Mouse (Mus musculus) C2C12 (cell line): ENCODE results near the gene Deaf1. TPM values are rescaled to one million over a fixed set of nuclear protein-coding genes. Genes with fewer than 3 reads are reported as not detected.

Experiments
- H3K27me3 ChIP-seq: one replicate; pipeline ENCODE4 v1.6.1; 2011; ENCODE audit not compliant: control insufficient read depth, insufficient read depth, insufficient read length
- H3K36me3 ChIP-seq: one replicate; pipeline ENCODE4 v1.6.1; 2011; ENCODE audit not compliant: control insufficient read depth, insufficient read depth
- H3K4me3 ChIP-seq: one replicate; pipeline ENCODE4 v1.5.1; 2011; ENCODE audit warnings: mild to moderate bottlenecking, control low read depth; ENCODE audit not compliant: poor library complexity, insufficient read depth, severe bottlenecking
- H3K79me2 ChIP-seq: one replicate; pipeline ENCODE4 v1.6.1; 2011; ENCODE audit not compliant: control insufficient read depth, insufficient read depth
- H3K79me3 ChIP-seq: one replicate; pipeline ENCODE4 v1.6.1; 2011; ENCODE audit warnings: low read depth, control low read depth
- H3ac ChIP-seq: one replicate; pipeline ENCODE3; 2011; ENCODE audit warnings: low read depth; ENCODE audit not compliant: control insufficient read depth, insufficient read length
- CEBPB ChIP-seq: IDR thresholded peaks from one replicate; pipeline ENCODE4 v1.6.1; 2011; ENCODE audit warnings: low read depth, mild to moderate bottlenecking, control low read depth, moderate library complexity
- CTCF ChIP-seq: IDR thresholded peaks from one replicate; pipeline ENCODE4 v1.5.1; 2011; ENCODE audit not compliant: control insufficient read depth, insufficient read depth, insufficient read length
- FOSL1 ChIP-seq: IDR thresholded peaks from one replicate; pipeline ENCODE4 v1.8.0; 2011; ENCODE audit warnings: mild to moderate bottlenecking, low read length; ENCODE audit not compliant: poor library complexity, insufficient read depth, severe bottlenecking
- MAX ChIP-seq: IDR thresholded peaks from one replicate; pipeline ENCODE4 v1.6.1; 2011; ENCODE audit warnings: mild to moderate bottlenecking, control low read depth
- MYOD1 ChIP-seq: IDR thresholded peaks from one replicate; pipeline ENCODE4 v1.6.1; 2011; ENCODE audit warnings: low read depth; ENCODE audit not compliant: control insufficient read depth, insufficient read length
- MYOG ChIP-seq: IDR thresholded peaks from one replicate; pipeline ENCODE4 v1.6.1; 2011; ENCODE audit not compliant: control insufficient read depth, insufficient read length; ENCODE audit errors: extremely low read depth
- USF1 ChIP-seq: IDR thresholded peaks from one replicate; pipeline ENCODE4 v1.6.1; 2011; ENCODE audit warnings: low read depth, mild to moderate bottlenecking, control low read depth, moderate library complexity
- polyA plus RNA-seq: library from polyadenylated mRNA; unstranded; fragments of >200 nt; fragmentation: generic; extraction: Trizol; gene quantifications from one replicate; pipeline ENCODE4 v1.2.1, GENCODE M21; 2012; ENCODE audit warnings: missing spikeins

Gene Deaf1
- polyA plus RNA-seq, 1 experiment, result 21.4 TPM

GRCm38 (mm10) chr7:141328373-141328990 is 992 bp upstream of the Deaf1 start:
- Histone ChIP-seq H3K79me3 (peaks cover 29% of the 10 kb centered on the region), H3K27me3 (no peaks in the 10 kb centered on the region), H3K79me2 (peaks cover 40% of the 10 kb centered on the region), H3K36me3 (peaks cover 3% of the 10 kb centered on the region), H3ac (peak overlapping the region; percentile 96), H3K4me3 (peak overlapping the region; percentile 55)
- no peak for TF ChIP-seq MYOG
- no peak for TF ChIP-seq FOSL1
- TF ChIP-seq CEBPB, result no peak
- TF ChIP-seq CTCF, result no peak
- no peak for TF ChIP-seq USF1
- TF ChIP-seq MAX, result no peak
- TF ChIP-seq MYOD1, result no peak

- H3K79me3 ChIP-seq, result peaks cover 32% of the 10 kb centered on the region
- peak overlapping the region; percentile 55 for H3K4me3 ChIP-seq
- peak overlapping the region; percentile 96 for H3ac ChIP-seq
- H3K27me3 ChIP-seq, result no peaks in the 10 kb centered on the region
- H3K36me3 ChIP-seq, result peaks cover 16% of the 10 kb centered on the region
- TF ChIP-seq MAX, result peak; percentile 16
- no peak for TF ChIP-seq USF1
- peaks cover 48% of the 10 kb centered on the region for H3K79me2 ChIP-seq
Measured at GRCm38 (mm10) chr7:141326546-141327446, 694 bp downstream of the Deaf1 start.

- Histone ChIP-seq H3K36me3 (peaks cover 36% of the 10 kb centered on the region), H3K27me3 (no peaks in the 10 kb centered on the region), H3ac (no peak overlapping the region), H3K79me2 (peaks cover 48% of the 10 kb centered on the region), H3K79me3 (peaks cover 32% of the 10 kb centered on the region), H3K4me3 (no peak overlapping the region)
- TF ChIP-seq MYOG (no peak), MAX (no peak), USF1 (no peak), FOSL1 (no peak), MYOD1 (no peak), CTCF (no peak), CEBPB (no peak)
Measured at GRCm38 (mm10) chr7:141324686-141325085, 2.8 kb downstream of the Deaf1 start.

GRCm38 (mm10) chr7:141319446-141319845 is 8.0 kb downstream of the Deaf1 start:
- H3K27me3 ChIP-seq, result no peaks in the 10 kb centered on the region
- H3ac ChIP-seq, result no peak overlapping the region
- no peak overlapping the region for H3K4me3 ChIP-seq
- H3K36me3 ChIP-seq, result peaks cover 76% of the 10 kb centered on the region
- TF ChIP-seq MYOG, result no peak
- peaks cover 9% of the 10 kb centered on the region for H3K79me3 ChIP-seq
- peaks cover 17% of the 10 kb centered on the region for H3K79me2 ChIP-seq

DNA sequence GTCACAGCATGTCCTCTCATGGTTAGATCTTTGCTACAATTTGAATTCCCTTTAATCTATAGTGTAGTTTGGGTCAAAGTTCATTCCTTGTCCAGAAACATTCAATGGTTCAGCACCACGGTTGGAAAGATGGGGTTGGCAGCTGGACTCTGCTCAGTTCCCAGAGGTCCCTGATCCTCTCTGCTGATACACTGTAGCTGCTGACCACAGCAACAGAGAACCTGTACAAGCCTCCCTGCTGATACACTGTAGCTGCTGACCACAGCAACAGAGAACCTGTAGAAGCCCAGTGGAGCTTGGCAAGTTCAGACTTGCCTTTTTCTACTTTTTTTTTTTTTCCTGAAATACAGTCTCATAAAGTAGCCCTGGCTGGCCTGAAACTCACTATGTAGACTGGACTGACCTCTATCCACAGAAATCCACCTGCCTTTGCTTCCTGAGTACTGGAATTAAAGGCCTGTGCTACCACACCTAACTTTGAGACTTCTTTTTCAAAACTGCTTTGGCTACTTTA is 9.8 kb downstream of the Deaf1 start:
- TF ChIP-seq MYOD1 (no peak), MYOG (no peak), USF1 (no peak), FOSL1 (no peak), MAX (no peak), CEBPB (no peak), CTCF (no peak)
- no peak overlapping the region for H3K4me3 ChIP-seq
- H3K27me3 ChIP-seq, result no peaks in the 10 kb centered on the region
- no peaks in the 10 kb centered on the region for H3K79me3 ChIP-seq
- H3K36me3 ChIP-seq, result peaks cover 85% of the 10 kb centered on the region
- no peaks in the 10 kb centered on the region for H3K79me2 ChIP-seq
- no peak overlapping the region for H3ac ChIP-seq
